Mouse (Mus musculus) adrenal gland, adult 8-10 months (tissue): ENCODE results near the gene Ovol3. TPM values are rescaled to one million over a fixed set of nuclear protein-coding genes. Genes with fewer than 3 reads are reported as not detected.

ENCODE experiments used
- DNase-seq: peaks from one replicate; pipeline ENCODE4 v3.0.0; 2022
- total RNA-seq, 4 experiments: library from RNA; stranded (reverse); gene quantifications; 2 replicates each; pipeline ENCODE4 v1.2.4; 2022

Gene Ovol3
- total RNA-seq, 4 experiments from 2014 or later: not detected

- peak; percentile 71 for DNase-seq
Measured at GRCm38 (mm10) chr7:30193581-30194100, 41.9 kb downstream of the Ovol3 start.

- DNase-seq: no peak
Measured at GRCm38 (mm10) chr7:30193013-30193412, 42.5 kb downstream of the Ovol3 start.

- no peak for DNase-seq
Measured at GRCm38 (mm10) chr7:30192088-30192487, 43.4 kb downstream of the Ovol3 start.

GRCm38 (mm10) chr7:30189116-30189491, 46.4 kb downstream of the Ovol3 start:
- DNase-seq: no peak

GRCm38 (mm10) chr7:30188344-30189115, 47.0 kb downstream of the Ovol3 start:
- no peak for DNase-seq

- DNase-seq: no peak
Measured at GRCm38 (mm10) chr7:30184641-30185348, 50.7 kb downstream of the Ovol3 start.

GRCm38 (mm10) chr7:30183879-30184289, 51.6 kb downstream of the Ovol3 start, which contains the start of gene Cox7a1:
Cox7a1 (plus strand) TSS chr7:30184144.
- DNase-seq: peak; percentile 93

Other genes with a start within 250 kb of the Ovol3 start
- 1 to 10 TPM; 3.7 to 6.6 (median 4.9) TPM for gene Zfp14, start 184.3 kb downstream of the Ovol3 start, total RNA-seq
- 1 to 10 TPM in 3 of 4 experiments, under 1 TPM in 1; 0.86 to 3.3 (median 2.8) TPM for gene Zfp82, start 162.8 kb downstream of the Ovol3 start, total RNA-seq
- 1 to 10 TPM in 1 of 4 experiments, under 1 TPM in 1, not detected in 2; 0.48 to 2.2 TPM for gene Gm26920, start 145.3 kb downstream of the Ovol3 start, total RNA-seq
- 1 to 10 TPM; 1.9 to 4.7 (median 4.1) TPM for gene Zfp566, start 145.2 kb downstream of the Ovol3 start, total RNA-seq
- 10 to 100 TPM; 39.9 to 66.1 (median 44.5) TPM for gene Zfp260, start 140.9 kb downstream of the Ovol3 start, total RNA-seq
- 1 to 10 TPM; 3.6 to 5.7 (median 4.5) TPM for gene Zfp382, start 113.8 kb downstream of the Ovol3 start, total RNA-seq
- gene Zfp146, start 66.0 kb downstream of the Ovol3 start, total RNA-seq: 10 to 100 TPM; 46.0 to 55.4 (median 54.0) TPM
- gene Cox7a1, start 51.6 kb downstream of the Ovol3 start, total RNA-seq: 100 to 1,000 TPM in 3 of 4 experiments, 10 to 100 TPM in 1; 65.3 to 235 (median 137) TPM
- gene Capns1, start 36.9 kb downstream of the Ovol3 start, total RNA-seq: 100 to 1,000 TPM; 562 to 740 (median 679) TPM
- gene Polr2i, start 3.8 kb downstream of the Ovol3 start, total RNA-seq: 10 to 100 TPM; 62.8 to 93.8 (median 72.7) TPM
- gene Tbcb, start 3.5 kb downstream of the Ovol3 start, total RNA-seq: 100 to 1,000 TPM; 102 to 119 (median 108) TPM
- under 1 TPM in 2 of 4 experiments, not detected in 2; 0.21 to 0.97 TPM for gene Thap8, start 44.4 kb upstream of the Ovol3 start, total RNA-seq
- 1 to 10 TPM; 2.7 to 7.5 (median 4.5) TPM for gene Wdr62, start 44.7 kb upstream of the Ovol3 start, total RNA-seq
- 10 to 100 TPM; 20.8 to 35.8 (median 30.0) TPM for gene Clip3, start 56.0 kb upstream of the Ovol3 start, total RNA-seq
- 100 to 1,000 TPM in 1 of 4 experiments, 10 to 100 TPM in 3; 60.5 to 112 (median 82.7) TPM for gene Alkbh6, start 73.0 kb upstream of the Ovol3 start, total RNA-seq
- 100 to 1,000 TPM in 1 of 4 experiments, 10 to 100 TPM in 3; 22.5 to 102 (median 57.8) TPM for gene Syne4, start 79.1 kb upstream of the Ovol3 start, total RNA-seq
- gene E130208F15Rik, start 86.0 kb upstream of the Ovol3 start, total RNA-seq: 1 to 10 TPM in 3 of 4 experiments, under 1 TPM in 1; 0.87 to 2.2 (median 1.8) TPM
- 10 to 100 TPM; 13.9 to 18.4 (median 16.1) TPM for gene Sdhaf1, start 88.2 kb upstream of the Ovol3 start, total RNA-seq
- gene Lrfn3, start 127.0 kb upstream of the Ovol3 start, total RNA-seq: 10 to 100 TPM; 11.5 to 15.8 (median 12.7) TPM
- gene Tyrobp, start 178.0 kb upstream of the Ovol3 start, total RNA-seq: 10 to 100 TPM; 31.8 to 65.8 (median 51.1) TPM
- gene Hcst, start 184.1 kb upstream of the Ovol3 start, total RNA-seq: 1 to 10 TPM in 3 of 4 experiments, under 1 TPM in 1; 0.98 to 2.3 (median 1.4) TPM
- 1 to 10 TPM in 3 of 4 experiments, under 1 TPM in 1; 0.73 to 2.4 (median 1.7) TPM for gene Nfkbid, start 186.0 kb upstream of the Ovol3 start, total RNA-seq
- 10 to 100 TPM; 45.2 to 59.3 (median 46.7) TPM for gene Aplp1, start 209.8 kb upstream of the Ovol3 start, total RNA-seq
- not detected for gene Kirrel2, start 222.0 kb upstream of the Ovol3 start, total RNA-seq
- not detected for gene Nphs1, start 222.6 kb upstream of the Ovol3 start, total RNA-seq